18 mouse cellular contexts compared by ENCODE assay signal in genomic region chr5:115848463-115848862, GRCm38 (mm10). TPM values are rescaled to one million over a fixed set of nuclear protein-coding genes. Genes with fewer than 3 reads are reported as not detected.
DNase-seq lines count a peak whose midpoint lies in the region; ATAC-seq and TF ChIP-seq lines count a peak whose summit lies in the region.
"Had no signal": no experiment of that assay in that cellular context is flagged by ENCODE, and none has a peak within 500 bp of the region (broad histone marks: within the 10 kb centered on the region; RNA-seq: fewer than 3 reads in every experiment).

No protein-coding gene starts in this region.

- peaks cover 47% of the 10 kb centered on the region for H3K36me3 ChIP-seq in forebrain, embryonic 12.5 days (replicated peaks)
- H3K36me3 ChIP-seq in forebrain, postnatal 0 days (ENCODE audit: insufficient read depth) = no peaks in the 10 kb centered on the region
- H3K36me3 ChIP-seq in kidney, embryonic 14.5 days (ENCODE audit: control insufficient read depth, insufficient read depth, low read length) = peaks cover 19% of the 10 kb centered on the region
- peaks cover 26% of the 10 kb centered on the region for H3K36me3 ChIP-seq in liver, postnatal 0 days (replicated peaks; ENCODE audit: insufficient read depth, low read length)

- no peak overlapping the region for H3K9ac ChIP-seq in forebrain, embryonic 12.5 days
- H3K9ac ChIP-seq in forebrain, postnatal 0 days = no peak overlapping the region
- no peak overlapping the region for H3K9ac ChIP-seq in kidney, embryonic 14.5 days (ENCODE audit: low read depth, low read length)
- H3K9ac ChIP-seq in liver, postnatal 0 days (replicated peaks) = no peak overlapping the region
- H3K9ac ChIP-seq: liver, embryonic 15.5 days; midbrain, embryonic 13.5 days had no signal

- H3K27me3 ChIP-seq in forebrain, embryonic 12.5 days = no peaks in the 10 kb centered on the region
- no peaks in the 10 kb centered on the region for H3K27me3 ChIP-seq in forebrain, postnatal 0 days (ENCODE audit: insufficient read depth, low read length)
- H3K27me3 ChIP-seq in kidney, embryonic 14.5 days (ENCODE audit: control insufficient read depth, insufficient read depth, low read length) = no peaks in the 10 kb centered on the region
- H3K27me3 ChIP-seq in liver, postnatal 0 days (ENCODE audit: insufficient read depth, low read length) = no peaks in the 10 kb centered on the region
- H3K27me3 ChIP-seq: liver, embryonic 15.5 days; midbrain, embryonic 13.5 days had no signal

- TF ChIP-seq CTCF in forebrain, postnatal 0 days (IDR thresholded peaks at IDR 0.05; ENCODE audit: low read depth) = no peak
- no peak for TF ChIP-seq CTCF in liver, postnatal 0 days (IDR thresholded peaks at IDR 0.05; ENCODE audit: low read depth)

- H3K4me1 ChIP-seq in forebrain, embryonic 12.5 days = peaks cover 42% of the 10 kb centered on the region
- peaks cover 3% of the 10 kb centered on the region; the same call in 1 of the 2 replicates for H3K4me1 ChIP-seq in forebrain, postnatal 0 days (ENCODE audit: insufficient read depth)
- peaks cover 12% of the 10 kb centered on the region for H3K4me1 ChIP-seq in kidney, embryonic 14.5 days (ENCODE audit: control insufficient read depth, insufficient read depth, low read length)
- peaks cover 11% of the 10 kb centered on the region for H3K4me1 ChIP-seq in liver, postnatal 0 days (ENCODE audit: insufficient read depth)

- no peak for TF ChIP-seq EP300 in liver, postnatal 0 days (IDR thresholded peaks at IDR 0.05; ENCODE audit: low read depth)

- no peak for DNase-seq in forebrain, postnatal 0 days
- DNase-seq in kidney, adult 18-20 months = peak; percentile 13
- peak; percentile 40 for DNase-seq in right cerebral cortex, adult 18-20 months
- no peak for DNase-seq in right cerebral cortex, postnatal 14 days
- no peak for DNase-seq in liver, postnatal 0 days
- DNase-seq: adrenal gland, postnatal 36 days; cerebellum, adult 11-12 months; heart, adult 18-20 months; heart, postnatal 10 days; lung, postnatal 36 days; right cerebral cortex, postnatal 4 days had no signal

- H3K27ac ChIP-seq in forebrain, embryonic 12.5 days = peak overlapping the region; percentile 68
- H3K27ac ChIP-seq in forebrain, postnatal 0 days (ENCODE audit: low read depth, low read length) = no peak overlapping the region
- H3K27ac ChIP-seq in kidney, embryonic 14.5 days (ENCODE audit: low read depth, low read length) = no peak overlapping the region
- H3K27ac ChIP-seq in liver, postnatal 0 days (ENCODE audit: low read depth) = no peak overlapping the region
- H3K27ac ChIP-seq: liver, embryonic 15.5 days; midbrain, embryonic 13.5 days had no signal

- WGBS in forebrain, embryonic 12.5 days = 40% methylated on average over 7 of the region's 7 CpGs
- WGBS in forebrain, postnatal 0 days = 22% methylated on average over 7 of the region's 7 CpGs
- WGBS in kidney, embryonic 14.5 days = 86% methylated on average over 7 of the region's 7 CpGs
- WGBS in liver, postnatal 0 days (ENCODE audit: insufficient replicate concordance) = 88% methylated on average over 7 of the region's 7 CpGs

- no peak for ATAC-seq in forebrain, embryonic 12.5 days (ENCODE audit: low FRiP score)
- ATAC-seq in forebrain, postnatal 0 days = no peak
- no peak for ATAC-seq in kidney, embryonic 14.5 days (ENCODE audit: low FRiP score, low TSS enrichment)
- ATAC-seq in monocyte, adult 5-6 weeks (replicated peaks; ENCODE audit: insufficient number of reproducible peaks, low FRiP score, low TSS enrichment, poor library complexity, severe bottlenecking) = no peak
- ATAC-seq in liver, postnatal 0 days = no peak
- ATAC-seq: intestine, embryonic 16.5 days; midbrain, embryonic 13.5 days had no signal

- peak overlapping the region; percentile 25; the same call in 1 of the 2 replicates for H3K4me2 ChIP-seq in forebrain, embryonic 12.5 days
- H3K4me2 ChIP-seq in forebrain, postnatal 0 days (ENCODE audit: low read depth) = no peak overlapping the region
- no peak overlapping the region for H3K4me2 ChIP-seq in kidney, embryonic 14.5 days (replicated peaks; ENCODE audit: low read depth, low read length)
- no peak overlapping the region for H3K4me2 ChIP-seq in liver, postnatal 0 days (ENCODE audit: low read depth, low read length)
- H3K4me2 ChIP-seq: liver, embryonic 15.5 days; midbrain, embryonic 13.5 days had no signal

- no peaks in the 10 kb centered on the region for H3K9me3 ChIP-seq in forebrain, embryonic 12.5 days
- H3K9me3 ChIP-seq in forebrain, postnatal 0 days (ENCODE audit: low read length) = no peaks in the 10 kb centered on the region
- H3K9me3 ChIP-seq in kidney, embryonic 14.5 days (ENCODE audit: control insufficient read depth, low read length) = no peaks in the 10 kb centered on the region
- H3K9me3 ChIP-seq in liver, postnatal 0 days (ENCODE audit: low read length) = no peaks in the 10 kb centered on the region
- H3K9me3 ChIP-seq: liver, embryonic 15.5 days; midbrain, embryonic 13.5 days had no signal

- no peak overlapping the region for H3K4me3 ChIP-seq in forebrain, embryonic 12.5 days (replicated peaks)
- no peak overlapping the region for H3K4me3 ChIP-seq in forebrain, postnatal 0 days (ENCODE audit: low read depth, low read length)
- no peak overlapping the region for H3K4me3 ChIP-seq in kidney, embryonic 14.5 days (ENCODE audit: low read length)
- H3K4me3 ChIP-seq in liver, postnatal 0 days (ENCODE audit: low read depth, low read length) = no peak overlapping the region
- H3K4me3 ChIP-seq: erythroblast, embryonic 14.5 days; liver, embryonic 15.5 days; midbrain, embryonic 13.5 days had no signal

RNA-seq across cellular contexts. Expression of gene Cit, which starts 3.4 kb away (rescaled TPM):
- 41.4 and 46.5 TPM in 2 replicates for polyA plus RNA-seq in forebrain, embryonic 12.5 days (2016; fragmentation: Nextera tagmentation; extraction: Ambion mirVana)
- total RNA-seq in forebrain, postnatal 0 days (2014; rRNA removed) = 15.8 and 23.3 TPM in 2 replicates
- polyA plus RNA-seq in forebrain, postnatal 0 days (2015; fragmentation: Nextera tagmentation; extraction: Ambion mirVana) = 7.6 and 18.7 TPM in 2 replicates
- 31.9 and 34.9 TPM in 2 replicates for polyA plus RNA-seq in kidney, embryonic 14.5 days (2014; fragmentation: Nextera tagmentation; extraction: Ambion mirVana)
- total RNA-seq in monocyte, adult 5-6 weeks (2017) = 3.9 to 4.6 TPM (median 4.4 TPM) in 3 replicates
- polyA plus RNA-seq in liver, postnatal 0 days (2015; fragmentation: Nextera tagmentation; extraction: Ambion mirVana) = 9.1 and 11.5 TPM in 2 replicates

Comparison
In these comparisons a context has a peak if more than half of its experiments do, and no peak if none do; other contexts are left out.
1. DNase-seq: peak in kidney, adult 18-20 months (single experiment) and right cerebral cortex, adult 18-20 months (single experiment); none in forebrain, postnatal 0 days (single experiment), right cerebral cortex, postnatal 14 days (single experiment) and liver, postnatal 0 days (single experiment).